ENCODE assay signal across 8 mouse cellular contexts in the genomic region with DNA sequence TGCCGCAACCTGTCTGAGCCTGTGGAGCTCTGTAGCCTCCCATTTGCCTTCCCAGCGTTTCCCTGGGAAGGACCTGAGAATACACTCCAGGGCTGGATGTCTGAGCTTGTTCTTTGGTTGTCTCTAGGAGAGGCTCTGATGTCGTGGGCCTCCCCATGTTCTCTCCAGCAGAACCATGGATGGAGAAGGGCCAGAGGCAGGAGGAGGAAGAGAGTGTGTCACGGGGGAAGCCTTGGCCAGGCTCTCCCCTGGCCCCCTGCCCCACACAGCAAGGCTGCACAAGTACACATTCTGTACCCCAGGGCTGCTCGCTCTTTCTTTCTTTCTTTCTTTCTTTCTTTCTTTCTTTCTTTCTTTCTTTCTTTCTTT.
DNase-seq lines count a peak whose midpoint lies in the region; ATAC-seq and TF ChIP-seq lines count a peak whose summit lies in the region.

No protein-coding gene starts in this region.

- no peak overlapping the region for H3K4me3 ChIP-seq in layer of hippocampus, adult 2 months
- H3K4me3 ChIP-seq in embryonic facial prominence, embryonic 15.5 days (replicated peaks), result no peak overlapping the region
- H3K4me3 ChIP-seq in heart, embryonic 12.5 days, result no peak overlapping the region
- no peak overlapping the region for H3K4me3 ChIP-seq in midbrain, embryonic 13.5 days (replicated peaks)

- H3K27me3 ChIP-seq in embryonic facial prominence, embryonic 15.5 days, result no peaks in the 10 kb centered on the region
- no peaks in the 10 kb centered on the region for H3K27me3 ChIP-seq in heart, embryonic 12.5 days (replicated peaks)
- H3K27me3 ChIP-seq in midbrain, embryonic 13.5 days, result no peaks in the 10 kb centered on the region

- no peak for ATAC-seq in embryonic facial prominence, embryonic 15.5 days (ENCODE audit: insufficient number of reproducible peaks, low FRiP score, low TSS enrichment, low read depth)
- ATAC-seq in heart, embryonic 12.5 days (ENCODE audit: insufficient number of reproducible peaks, low FRiP score), result no peak
- ATAC-seq in midbrain, embryonic 13.5 days, result no peak

- H3K27ac ChIP-seq in layer of hippocampus, adult 2 months, result peak overlapping the region; percentile 98
- H3K27ac ChIP-seq in embryonic facial prominence, embryonic 15.5 days (replicated peaks), result peak overlapping the region; percentile 99
- peak overlapping the region; percentile 100 for H3K27ac ChIP-seq in heart, embryonic 12.5 days (ENCODE audit: poor library complexity, severe bottlenecking)
- peak overlapping the region; percentile 97 for H3K27ac ChIP-seq in midbrain, embryonic 13.5 days

- no peak overlapping the region for H3K9ac ChIP-seq in embryonic facial prominence, embryonic 15.5 days
- peak overlapping the region; percentile 41; the same call in 1 of the 2 replicates for H3K9ac ChIP-seq in heart, embryonic 12.5 days
- H3K9ac ChIP-seq in midbrain, embryonic 13.5 days (replicated peaks), result no peak overlapping the region

- H3K4me1 ChIP-seq in embryonic facial prominence, embryonic 15.5 days, result peaks cover 67% of the 10 kb centered on the region
- H3K4me1 ChIP-seq in heart, embryonic 12.5 days (replicated peaks), result peaks cover 57% of the 10 kb centered on the region
- H3K4me1 ChIP-seq in midbrain, embryonic 13.5 days (replicated peaks), result peaks cover 55% of the 10 kb centered on the region

- TF ChIP-seq CTCF in layer of hippocampus, adult 2 months (conservative IDR thresholded peaks at IDR 0.05), result no peak

- DNase-seq in layer of hippocampus, adult 2 months (ENCODE audit: low spot score in 2 of 2), result no peak
- DNase-seq in layer of hippocampus, adult 9-10 months (ENCODE audit: low spot score), result no peak
- no peak for DNase-seq in spleen, postnatal 10 days (ENCODE audit: low spot score in 2 of 2)
- no peak for DNase-seq in ovary, postnatal 10 days (ENCODE audit: low spot score)
- no peak for DNase-seq in layer of hippocampus, adult 9-11 months

- H3K36me3 ChIP-seq in embryonic facial prominence, embryonic 15.5 days, result no peaks in the 10 kb centered on the region
- H3K36me3 ChIP-seq in heart, embryonic 12.5 days, result no peaks in the 10 kb centered on the region
- no peaks in the 10 kb centered on the region for H3K36me3 ChIP-seq in midbrain, embryonic 13.5 days

- H3K4me2 ChIP-seq in embryonic facial prominence, embryonic 15.5 days (replicated peaks), result no peak overlapping the region
- H3K4me2 ChIP-seq in heart, embryonic 12.5 days, result no peak overlapping the region
- H3K4me2 ChIP-seq in midbrain, embryonic 13.5 days (replicated peaks), result no peak overlapping the region

- H3K9me3 ChIP-seq in embryonic facial prominence, embryonic 15.5 days (replicated peaks), result no peaks in the 10 kb centered on the region
- H3K9me3 ChIP-seq in heart, embryonic 12.5 days (replicated peaks), result no peaks in the 10 kb centered on the region
- no peaks in the 10 kb centered on the region for H3K9me3 ChIP-seq in midbrain, embryonic 13.5 days

- 41% methylated on average over 5 of the region's 5 CpGs for WGBS in embryonic facial prominence, embryonic 15.5 days
- 65% methylated on average over 5 of the region's 5 CpGs for WGBS in heart, embryonic 12.5 days
- 76% methylated on average over 5 of the region's 5 CpGs for WGBS in midbrain, embryonic 13.5 days
